Comparison of ENCODE assay signal across 27 mouse cellular contexts in genomic region chr4:131831546-131832045, GRCm38 (mm10). TPM values are rescaled to one million over a fixed set of nuclear protein-coding genes. Genes with fewer than 3 reads are reported as not detected.
DNase-seq lines count a peak whose midpoint lies in the region; ATAC-seq and TF ChIP-seq lines count a peak whose summit lies in the region.
"Had no signal": no experiment of that assay in that cellular context is flagged by ENCODE, and none has a peak within 500 bp of the region (broad histone marks: within the 10 kb centered on the region; RNA-seq: fewer than 3 reads in every experiment).

No protein-coding gene starts in this region.

- peaks cover 30% of the 10 kb centered on the region for H3K27me3 ChIP-seq in heart, embryonic 16.5 days (ENCODE audit: control insufficient read depth, insufficient read depth, low read length)
- no peaks in the 10 kb centered on the region for H3K27me3 ChIP-seq in G1E (ENCODE audit: insufficient read depth, low read length)
- H3K27me3 ChIP-seq in embryonic facial prominence, embryonic 10.5 days (replicated peaks; ENCODE audit: low read depth, poor library complexity, severe bottlenecking) = peaks cover 28% of the 10 kb centered on the region
- H3K27me3 ChIP-seq: forebrain, embryonic 15.5 days had no signal

- no peak overlapping the region for H3K9ac ChIP-seq in heart, embryonic 16.5 days (ENCODE audit: low read length)
- H3K9ac ChIP-seq: embryonic facial prominence, embryonic 12.5 days; forebrain, embryonic 15.5 days; heart, embryonic 12.5 days; midbrain, embryonic 13.5 days had no signal

- no peak overlapping the region for H3K4me3 ChIP-seq in heart, embryonic 16.5 days (ENCODE audit: low read length)
- peak overlapping the region; percentile 59; the same call in 1 of the 2 replicates for H3K4me3 ChIP-seq in G1E (ENCODE audit: low read depth, low read length)
- H3K4me3 ChIP-seq in embryonic facial prominence, embryonic 10.5 days = no peak overlapping the region
- H3K4me3 ChIP-seq: embryonic facial prominence, embryonic 12.5 days; forebrain, embryonic 10.5 days; forebrain, embryonic 15.5 days; heart, adult 2 months; heart, embryonic 12.5 days; midbrain, embryonic 13.5 days had no signal

- DNase-seq in heart, adult 18-20 months = no peak
- DNase-seq in G1E (ENCODE audit: low spot score) = no peak
- no peak for DNase-seq in embryonic facial prominence, embryonic 10.5 days (ENCODE audit: low spot score)
- peak; percentile 29 for DNase-seq in lung, postnatal 14 days
- no peak for DNase-seq in left cerebral cortex, adult 18-20 months (ENCODE audit: low spot score in 2 of 2)
- no peak for DNase-seq in right cerebral cortex, adult 2 months (ENCODE audit: low spot score in 2 of 2)
- DNase-seq: adrenal gland, postnatal 36 days; gastrocnemius, postnatal 36 days; heart, adult 2 months; heart, postnatal 10 days; kidney, adult 8-10 months; kidney, postnatal 4 days; liver; right cerebral cortex, postnatal 14 days; thymus, postnatal 4 days had no signal

- no peaks in the 10 kb centered on the region for H3K36me3 ChIP-seq in heart, embryonic 16.5 days (ENCODE audit: control insufficient read depth, insufficient read depth)
- H3K36me3 ChIP-seq in G1E (replicated peaks) = peaks cover 39% of the 10 kb centered on the region
- no peaks in the 10 kb centered on the region for H3K36me3 ChIP-seq in embryonic facial prominence, embryonic 10.5 days (replicated peaks)
- H3K36me3 ChIP-seq: embryonic facial prominence, embryonic 12.5 days; forebrain, embryonic 10.5 days; forebrain, embryonic 15.5 days; heart, embryonic 12.5 days; midbrain, embryonic 13.5 days had no signal

- no peak overlapping the region for H3K4me2 ChIP-seq in heart, embryonic 16.5 days (ENCODE audit: low read depth, low read length)
- H3K4me2 ChIP-seq: embryonic facial prominence, embryonic 12.5 days; forebrain, embryonic 15.5 days; heart, embryonic 12.5 days; midbrain, embryonic 13.5 days had no signal

- 0 out of 2 replicates have a peak, but pooled peaks have one; percentile 38 for ATAC-seq in heart, embryonic 16.5 days (replicated peaks; ENCODE audit: extremely low read depth, insufficient read depth, low FRiP score)
- no peak for ATAC-seq in G1E (ENCODE audit: extremely low read depth, insufficient number of reproducible peaks, low FRiP score, poor library complexity, severe bottlenecking)
- ATAC-seq: CD4-positive, CD25-positive, alpha-beta regulatory T cell, adult 4 months; forebrain, embryonic 15.5 days; hindbrain, embryonic 16.5 days; intestine, embryonic 16.5 days; midbrain, embryonic 13.5 days had no signal

- no peak overlapping the region for H3K27ac ChIP-seq in heart, embryonic 16.5 days (ENCODE audit: low read length)
- H3K27ac ChIP-seq in embryonic facial prominence, embryonic 10.5 days (replicated peaks) = peak overlapping the region; percentile 8
- H3K27ac ChIP-seq: embryonic facial prominence, embryonic 12.5 days; forebrain, embryonic 15.5 days; heart, adult 2 months; kidney, postnatal 0 days; macrophage; midbrain, embryonic 13.5 days had no signal

- TF ChIP-seq CTCF in G1E (IDR thresholded peaks at IDR 0.05; ENCODE audit: low read depth, low read length) = no peak

- H3K4me1 ChIP-seq in heart, embryonic 16.5 days (ENCODE audit: control insufficient read depth, insufficient read depth, low read length) = peaks cover 4% of the 10 kb centered on the region
- peaks cover 98% of the 10 kb centered on the region for H3K4me1 ChIP-seq in G1E (ENCODE audit: insufficient read depth, low read depth, low read length)
- H3K4me1 ChIP-seq in embryonic facial prominence, embryonic 10.5 days = peaks cover 95% of the 10 kb centered on the region

- no peaks in the 10 kb centered on the region for H3K9me3 ChIP-seq in heart, embryonic 16.5 days (replicated peaks; ENCODE audit: control insufficient read depth, low read length)
- no peaks in the 10 kb centered on the region for H3K9me3 ChIP-seq in G1E (replicated peaks)
- H3K9me3 ChIP-seq in embryonic facial prominence, embryonic 10.5 days = no peaks in the 10 kb centered on the region
- H3K9me3 ChIP-seq: embryonic facial prominence, embryonic 12.5 days; forebrain, embryonic 10.5 days; forebrain, embryonic 15.5 days; heart, embryonic 12.5 days; midbrain, embryonic 13.5 days had no signal

- 67% methylated on average over 5 of the region's 5 CpGs for WGBS in heart, embryonic 16.5 days
- 76% methylated on average over 5 of the region's 5 CpGs for WGBS in embryonic facial prominence, embryonic 10.5 days

RNA-seq across cellular contexts. Expression of gene Ptpru, which starts 6.5 kb away (rescaled TPM):
- polyA plus RNA-seq in heart, embryonic 16.5 days (2015; fragmentation: Nextera tagmentation; extraction: Ambion mirVana) = 1.5 and 2.4 TPM in 2 replicates
- 1 to 10 TPM; 4.6 to 9.5 TPM for total RNA-seq in heart, adult 18-20 months (2021)
- total RNA-seq in G1E (2014; fragmentation: Nextera tagmentation) (41.8 and 44.4 TPM in 2 replicates), G1E (2017) (5.5 and 7.3 TPM in 2 replicates)
- polyA plus RNA-seq in G1E (2012) = 53.1 and 54.0 TPM in 2 replicates
- 21.1 and 23.5 TPM in 2 replicates for polyA plus RNA-seq in embryonic facial prominence, embryonic 10.5 days (2016; fragmentation: Nextera tagmentation; extraction: Ambion mirVana)
- total RNA-seq in left cerebral cortex, adult 18-20 months (2021) = 10 to 100 TPM; 33.2 to 47.6 TPM
- total RNA-seq: megakaryocyte-erythroid progenitor cell, adult 5-6 weeks had no signal
- polyA plus RNA-seq: CD4-positive, CD25-positive, alpha-beta regulatory T cell, adult 4 months had no signal

RNA-seq across cellular contexts. Expression of gene Mecr, which starts 11.7 kb away (rescaled TPM):
- polyA plus RNA-seq in heart, embryonic 16.5 days (2015; fragmentation: Nextera tagmentation; extraction: Ambion mirVana) = 45.6 and 48.4 TPM in 2 replicates
- 10 to 100 TPM; 25.0 to 32.3 TPM for total RNA-seq in heart, adult 18-20 months (2021)
- total RNA-seq in G1E (2014; fragmentation: Nextera tagmentation) (29.3 and 50.6 TPM in 2 replicates), G1E (2017) (38.0 and 40.0 TPM in 2 replicates)
- 31.3 and 32.3 TPM in 2 replicates for polyA plus RNA-seq in G1E (2012)
- 52.9 and 55.0 TPM in 2 replicates for polyA plus RNA-seq in embryonic facial prominence, embryonic 10.5 days (2016; fragmentation: Nextera tagmentation; extraction: Ambion mirVana)
- total RNA-seq in left cerebral cortex, adult 18-20 months (2021) = 10 to 100 TPM; 28.9 to 31.7 TPM

RNA-seq across cellular contexts. Expression of gene Srsf4, which starts 41.8 kb away (rescaled TPM):
- polyA plus RNA-seq in heart, embryonic 16.5 days (2015; fragmentation: Nextera tagmentation; extraction: Ambion mirVana) = 74.4 and 76.8 TPM in 2 replicates
- 10 to 100 TPM; 31.2 to 32.9 TPM for total RNA-seq in heart, adult 18-20 months (2021)
- 44.8 and 53.1 TPM in 2 replicates for total RNA-seq in G1E (2014; fragmentation: Nextera tagmentation)
- 33.9 and 60.3 TPM in 2 replicates for total RNA-seq in G1E (2017)
- polyA plus RNA-seq in G1E (2012) = 153 and 156 TPM in 2 replicates
- polyA plus RNA-seq in embryonic facial prominence, embryonic 10.5 days (2016; fragmentation: Nextera tagmentation; extraction: Ambion mirVana) = 142 and 143 TPM in 2 replicates
- total RNA-seq in left cerebral cortex, adult 18-20 months (2021) = 10 to 100 TPM; 67.1 to 68.0 TPM
